Mouse (Mus musculus): ENCODE measurements around the gene Rpusd4. TPM values are rescaled to one million over a fixed set of nuclear protein-coding genes. Genes with fewer than 3 reads are reported as not detected.
A peak's percentile ranks its signal among the peaks of the same experiment; 100 is the strongest.

Rpusd4 gene
- polyA plus RNA-seq (2015; fragmentation: Nextera tagmentation; extraction: Ambion mirVana), result 7.3 and 8.6 TPM in 2 replicates

DNA sequence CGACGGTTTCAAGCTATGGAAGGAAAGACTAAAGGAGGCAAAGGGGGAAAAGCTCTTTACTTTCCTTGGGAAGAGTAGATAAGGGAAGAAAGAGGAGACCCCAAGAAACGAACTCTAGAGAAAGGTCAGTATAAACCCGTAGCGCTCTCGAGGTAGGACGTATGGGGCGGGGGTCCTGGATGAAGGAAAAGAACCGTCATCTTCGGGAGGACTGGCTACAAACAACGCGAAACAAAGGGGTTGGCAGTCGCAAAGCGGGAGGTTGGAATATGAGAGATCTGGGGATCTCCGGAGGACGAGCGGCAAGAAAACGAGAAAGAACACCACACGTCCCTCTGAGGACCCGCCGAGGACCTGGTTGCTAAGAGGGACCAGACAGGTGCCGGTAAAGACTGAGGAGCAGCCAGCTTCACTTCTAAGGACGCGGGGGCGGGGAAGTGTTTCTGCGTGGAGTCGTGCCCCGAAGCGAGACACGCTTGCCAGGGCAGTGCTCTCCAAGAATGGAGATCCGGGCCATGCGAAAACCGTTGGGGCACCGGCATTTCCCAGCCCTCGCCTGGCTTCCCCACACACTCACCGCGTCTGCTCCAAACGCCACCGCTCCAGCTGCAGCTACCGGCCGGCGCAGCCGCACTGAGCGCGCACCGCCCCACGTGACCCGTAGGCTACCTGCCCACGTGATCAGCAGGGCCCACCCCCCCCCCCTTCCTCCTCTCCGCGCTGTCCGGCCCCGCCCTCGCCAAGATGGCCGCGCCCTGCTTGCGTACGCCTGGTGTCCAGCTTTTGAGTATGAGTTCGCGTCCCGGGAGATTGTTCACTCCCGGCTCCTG, at the start of gene Rpusd4, which contains the start of gene Fam118b:
Rpusd4 (plus strand) TSS at position 720 of the 830 bp plus-strand sequence.
Fam118b (minus strand) TSS at position 660 of the 830 bp plus-strand sequence.
- no peaks in the 10 kb centered on the region for H3K9me3 ChIP-seq (ENCODE audit: low read length)
- ATAC-seq, result peak; percentile 95
- no peaks in the 10 kb centered on the region for H3K27me3 ChIP-seq (ENCODE audit: insufficient read depth, low read length)
- TF ChIP-seq CTCF (IDR thresholded peaks at IDR 0.05; ENCODE audit: low read depth) (no peak), EP300 (IDR thresholded peaks at IDR 0.05; ENCODE audit: low read depth) (no peak)
- peaks cover 5% of the 10 kb centered on the region; the same call in 1 of the 2 replicates for H3K36me3 ChIP-seq (replicated peaks; ENCODE audit: insufficient read depth, low read length)
- peak within 1 kb of the TSS; percentile 80 for H3K9ac ChIP-seq (replicated peaks)
- peak within 1 kb of the TSS; percentile 97 for H3K4me2 ChIP-seq (ENCODE audit: low read depth, low read length)
- DNase-seq, result peak; percentile 94
- H3K4me1 ChIP-seq (ENCODE audit: insufficient read depth), result peaks cover 21% of the 10 kb centered on the region
- peak within 1 kb of the TSS; percentile 64; the same call in 1 of the 2 replicates for H3K27ac ChIP-seq (ENCODE audit: low read depth)
- 1% methylated on average over 61 of the region's 62 CpGs for WGBS (ENCODE audit: insufficient replicate concordance)
- H3K4me3 ChIP-seq (ENCODE audit: low read depth, low read length), result peak within 1 kb of the TSS; percentile 74

GRCm38 (mm10) chr9:35217963-35218362, 49.7 kb upstream of the Rpusd4 start:
- Histone ChIP-seq H3K4me3 (ENCODE audit: low read depth, low read length) (no peak overlapping the region), H3K4me2 (ENCODE audit: low read depth, low read length) (no peak overlapping the region), H3K36me3 (replicated peaks; ENCODE audit: insufficient read depth, low read length) (peaks cover 62% of the 10 kb centered on the region), H3K27me3 (ENCODE audit: insufficient read depth, low read length) (no peaks in the 10 kb centered on the region), H3K9ac (replicated peaks) (no peak overlapping the region), H3K9me3 (ENCODE audit: low read length) (no peaks in the 10 kb centered on the region), H3K4me1 (ENCODE audit: insufficient read depth) (no peaks in the 10 kb centered on the region), H3K27ac (ENCODE audit: low read depth) (no peak overlapping the region)
- TF ChIP-seq EP300 (IDR thresholded peaks at IDR 0.05; ENCODE audit: low read depth) (no peak), CTCF (IDR thresholded peaks at IDR 0.05; ENCODE audit: low read depth) (no peak)
- no peak for ATAC-seq
- 57% methylated on average over 1 of the region's 1 CpGs for WGBS (ENCODE audit: insufficient replicate concordance)
- no peak for DNase-seq

GRCm38 (mm10) chr9:35223466-35223865, 44.2 kb upstream of the Rpusd4 start:
- Histone ChIP-seq H3K27ac (ENCODE audit: low read depth) (no peak overlapping the region), H3K9ac (replicated peaks) (no peak overlapping the region), H3K4me1 (ENCODE audit: insufficient read depth) (no peaks in the 10 kb centered on the region), H3K4me3 (ENCODE audit: low read depth, low read length) (no peak overlapping the region), H3K27me3 (ENCODE audit: insufficient read depth, low read length) (no peaks in the 10 kb centered on the region), H3K9me3 (ENCODE audit: low read length) (no peaks in the 10 kb centered on the region), H3K36me3 (replicated peaks; ENCODE audit: insufficient read depth, low read length) (peaks cover 28% of the 10 kb centered on the region), H3K4me2 (ENCODE audit: low read depth, low read length) (no peak overlapping the region)
- WGBS (ENCODE audit: insufficient replicate concordance), result 93% methylated on average over 3 of the region's 3 CpGs
- DNase-seq, result no peak
- ATAC-seq, result no peak
- TF ChIP-seq CTCF (IDR thresholded peaks at IDR 0.05; ENCODE audit: low read depth), result no peak
- TF ChIP-seq EP300 (IDR thresholded peaks at IDR 0.05; ENCODE audit: low read depth), result no peak

DNA sequence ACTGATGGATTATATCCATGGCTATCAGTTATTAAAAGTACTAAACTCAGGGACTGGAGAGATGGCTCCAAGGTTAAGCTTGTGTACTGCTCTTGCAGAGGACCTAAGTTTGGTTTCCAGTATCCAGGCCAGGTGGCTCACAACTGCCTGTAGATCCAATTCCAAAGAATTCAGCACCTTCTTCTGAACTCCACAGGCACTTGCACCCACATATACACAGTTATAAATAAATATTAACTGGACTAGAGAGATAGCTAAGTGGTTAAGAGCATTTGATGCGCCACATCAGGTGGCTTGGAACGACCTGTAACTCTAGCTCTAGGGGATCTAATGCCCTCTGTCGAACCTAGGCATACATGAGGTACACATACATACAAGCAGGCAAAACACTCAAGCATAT, 39.0 kb upstream of the Rpusd4 start:
- TF ChIP-seq EP300 (IDR thresholded peaks at IDR 0.05; ENCODE audit: low read depth) (no peak), CTCF (IDR thresholded peaks at IDR 0.05; ENCODE audit: low read depth) (no peak)
- ATAC-seq (no peak), DNase-seq (no peak)
- Histone ChIP-seq H3K36me3 (replicated peaks; ENCODE audit: insufficient read depth, low read length) (peaks cover 6% of the 10 kb centered on the region), H3K27ac (ENCODE audit: low read depth) (no peak overlapping the region), H3K9ac (replicated peaks) (no peak overlapping the region), H3K4me1 (ENCODE audit: insufficient read depth) (no peaks in the 10 kb centered on the region), H3K9me3 (ENCODE audit: low read length) (no peaks in the 10 kb centered on the region), H3K27me3 (ENCODE audit: insufficient read depth, low read length) (no peaks in the 10 kb centered on the region), H3K4me3 (ENCODE audit: low read depth, low read length) (no peak overlapping the region), H3K4me2 (ENCODE audit: low read depth, low read length) (no peak overlapping the region)
- 83% methylated on average over 3 of the region's 3 CpGs for WGBS (ENCODE audit: insufficient replicate concordance)

DNA sequence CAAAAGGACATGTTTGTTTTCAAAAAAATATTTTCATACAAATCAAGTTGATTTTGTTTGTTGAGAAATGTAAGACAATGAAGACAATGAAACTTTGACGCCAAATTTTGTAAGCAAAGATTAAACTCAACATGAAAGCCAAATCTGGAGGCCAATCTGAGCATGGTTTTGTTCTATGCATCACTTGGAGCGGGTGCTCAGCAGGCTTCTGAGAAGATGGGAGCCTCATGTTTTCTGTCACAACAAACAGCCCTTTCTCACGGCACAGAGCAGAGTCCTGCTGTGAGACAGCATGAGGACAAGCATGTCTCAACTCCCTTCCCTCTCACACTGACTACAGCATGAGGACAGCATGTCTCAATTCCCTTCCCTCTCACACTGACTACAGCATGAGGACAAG, 31.7 kb upstream of the Rpusd4 start:
- no peak for ATAC-seq
- Histone ChIP-seq H3K9me3 (ENCODE audit: low read length) (no peaks in the 10 kb centered on the region), H3K9ac (replicated peaks) (no peak overlapping the region), H3K4me1 (ENCODE audit: insufficient read depth) (no peaks in the 10 kb centered on the region), H3K4me3 (ENCODE audit: low read depth, low read length) (no peak overlapping the region), H3K36me3 (replicated peaks; ENCODE audit: insufficient read depth, low read length) (peaks cover 11% of the 10 kb centered on the region; the same call in 1 of the 2 replicates), H3K27me3 (ENCODE audit: insufficient read depth, low read length) (no peaks in the 10 kb centered on the region), H3K27ac (ENCODE audit: low read depth) (no peak overlapping the region), H3K4me2 (ENCODE audit: low read depth, low read length) (no peak overlapping the region)
- no peak for TF ChIP-seq CTCF (IDR thresholded peaks at IDR 0.05; ENCODE audit: low read depth)
- DNase-seq, result no peak
- WGBS (ENCODE audit: insufficient replicate concordance), result 75% methylated on average over 3 of the region's 3 CpGs

- ATAC-seq (no peak), DNase-seq (no peak)
- H3K4me3 ChIP-seq (ENCODE audit: low read depth, low read length), result no peak overlapping the region
- no peaks in the 10 kb centered on the region for H3K4me1 ChIP-seq (ENCODE audit: insufficient read depth)
- 86% methylated on average over 1 of the region's 1 CpGs for WGBS (ENCODE audit: insufficient replicate concordance)
- TF ChIP-seq CTCF (IDR thresholded peaks at IDR 0.05; ENCODE audit: low read depth) (no peak), EP300 (IDR thresholded peaks at IDR 0.05; ENCODE audit: low read depth) (no peak)
- no peak overlapping the region for H3K27ac ChIP-seq (ENCODE audit: low read depth)
- peaks cover 5% of the 10 kb centered on the region; the same call in 1 of the 2 replicates for H3K36me3 ChIP-seq (replicated peaks; ENCODE audit: insufficient read depth, low read length)
- no peaks in the 10 kb centered on the region for H3K27me3 ChIP-seq (ENCODE audit: insufficient read depth, low read length)
- no peak overlapping the region for H3K9ac ChIP-seq (replicated peaks)
- no peak overlapping the region for H3K4me2 ChIP-seq (ENCODE audit: low read depth, low read length)
- H3K9me3 ChIP-seq (ENCODE audit: low read length), result no peaks in the 10 kb centered on the region
Measured at GRCm38 (mm10) chr9:35238371-35238770, 29.3 kb upstream of the Rpusd4 start.
